Mouse (Mus musculus) kidney, adult 11 months (tissue): Measurements from ENCODE around the gene B4gat1.
A peak's percentile ranks its signal among the peaks of the same experiment; 100 is the strongest.

Experiments used
- DNase-seq: peaks from one replicate; pipeline ENCODE4 v3.0.0; 2022

The B4gat1 gene

GRCm38 (mm10) chr19:5060365-5061330 is 22.0 kb downstream of the B4gat1 start:
- no peak for DNase-seq

GRCm38 (mm10) chr19:5062041-5062440 is 23.4 kb downstream of the B4gat1 start:
- DNase-seq = no peak

DNA sequence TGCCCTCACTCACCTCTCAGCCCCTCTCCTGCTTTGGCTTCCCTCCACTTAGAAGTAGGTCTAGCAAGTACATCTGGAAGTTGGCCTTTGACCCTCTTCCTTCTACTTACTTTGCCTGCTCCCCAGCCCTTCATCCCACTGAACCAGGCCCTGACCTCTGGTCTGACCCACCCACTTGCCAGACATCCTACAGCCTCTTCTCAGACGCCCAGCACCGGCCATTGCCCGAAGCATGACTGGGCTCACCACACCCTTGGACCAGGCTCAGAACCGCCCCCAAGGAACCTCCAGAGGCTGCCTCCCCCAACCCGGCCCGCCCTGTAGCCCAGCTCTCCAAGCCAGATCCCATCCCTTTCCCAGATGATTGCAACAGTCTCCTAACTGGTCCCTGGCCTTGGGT is 23.8 kb downstream of the B4gat1 start:
- DNase-seq = no peak

- no peak for DNase-seq
Measured at GRCm38 (mm10) chr19:5065104-5065503, 26.5 kb downstream of the B4gat1 start.

- DNase-seq = no peak
Measured at GRCm38 (mm10) chr19:5067040-5067799, 28.6 kb downstream of the B4gat1 start.

DNA sequence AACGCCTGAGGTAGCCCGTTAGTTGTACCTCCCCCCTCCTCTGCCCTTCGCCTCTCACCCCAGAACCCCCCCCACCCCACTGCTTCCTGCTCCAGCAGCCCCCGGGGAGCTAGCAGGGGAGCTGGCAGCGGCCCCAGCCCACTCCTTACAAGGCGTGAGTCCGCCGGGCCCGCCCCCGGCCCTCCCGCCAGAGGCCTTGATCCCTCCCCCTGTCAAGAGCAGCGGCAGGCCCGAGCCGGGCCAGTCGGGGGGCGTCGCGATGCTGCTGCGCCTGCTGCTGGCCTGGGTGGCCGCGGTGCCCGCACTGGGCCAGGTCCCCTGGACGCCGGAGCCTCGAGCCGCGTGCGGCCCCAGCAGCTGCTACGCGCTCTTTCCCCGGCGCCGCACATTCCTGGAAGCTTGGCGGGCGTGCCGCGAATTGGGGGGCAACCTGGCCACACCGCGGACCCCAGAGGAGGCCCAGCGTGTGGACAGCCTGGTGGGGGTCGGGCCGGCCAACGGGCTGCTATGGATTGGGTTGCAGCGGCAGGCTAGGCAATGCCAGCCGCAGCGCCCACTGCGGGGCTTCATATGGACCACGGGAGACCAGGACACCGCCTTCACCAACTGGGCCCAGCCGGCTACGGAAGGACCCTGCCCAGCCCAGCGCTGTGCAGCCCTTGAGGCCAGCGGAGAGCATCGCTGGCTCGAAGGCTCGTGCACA is 29.4 kb downstream of the B4gat1 start, which contains the start of gene Cd248:
Gene Cd248, plus strand, starts transcription at position 212 of the 703 bp plus-strand sequence.
- DNase-seq = peak; percentile 45

DNA sequence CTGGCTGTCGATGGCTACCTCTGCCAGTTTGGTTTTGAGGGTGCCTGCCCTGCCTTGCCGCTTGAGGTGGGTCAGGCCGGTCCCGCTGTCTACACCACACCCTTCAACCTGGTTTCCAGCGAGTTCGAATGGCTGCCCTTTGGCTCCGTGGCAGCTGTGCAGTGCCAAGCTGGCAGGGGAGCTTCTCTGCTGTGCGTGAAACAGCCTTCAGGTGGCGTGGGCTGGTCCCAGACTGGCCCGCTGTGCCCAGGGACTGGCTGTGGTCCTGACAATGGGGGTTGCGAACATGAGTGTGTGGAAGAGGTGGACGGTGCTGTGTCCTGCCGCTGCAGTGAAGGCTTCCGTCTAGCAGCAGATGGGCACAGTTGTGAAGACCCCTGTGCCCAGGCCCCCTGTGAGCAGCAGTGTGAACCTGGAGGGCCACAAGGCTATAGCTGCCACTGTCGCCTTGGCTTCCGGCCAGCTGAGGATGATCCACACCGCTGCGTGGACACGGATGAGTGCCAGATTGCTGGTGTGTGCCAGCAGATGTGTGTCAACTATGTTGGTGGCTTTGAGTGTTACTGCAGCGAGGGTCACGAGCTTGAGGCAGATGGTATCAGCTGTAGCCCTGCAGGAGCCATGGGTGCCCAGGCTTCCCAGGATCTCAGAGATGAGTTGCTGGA is 30.1 kb downstream of the B4gat1 start:
- DNase-seq = no peak

- DNase-seq = no peak
Measured at GRCm38 (mm10) chr19:5069486-5069885, 30.9 kb downstream of the B4gat1 start.

DNA sequence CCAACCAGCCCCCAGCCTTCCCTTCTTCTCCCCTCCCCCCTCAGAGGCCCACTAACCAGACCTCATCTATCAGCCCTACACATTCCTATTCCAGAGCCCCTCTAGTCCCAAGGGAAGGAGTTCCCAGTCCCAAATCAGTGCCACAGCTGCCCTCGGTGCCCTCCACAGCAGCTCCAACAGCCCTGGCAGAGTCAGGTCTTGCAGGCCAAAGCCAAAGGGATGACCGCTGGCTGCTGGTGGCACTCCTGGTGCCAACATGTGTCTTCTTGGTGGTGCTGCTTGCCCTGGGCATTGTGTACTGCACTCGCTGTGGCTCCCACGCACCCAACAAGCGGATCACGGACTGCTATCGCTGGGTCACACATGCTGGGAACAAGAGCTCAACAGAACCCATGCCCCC is 31.4 kb downstream of the B4gat1 start:
- no peak for DNase-seq

DNA sequence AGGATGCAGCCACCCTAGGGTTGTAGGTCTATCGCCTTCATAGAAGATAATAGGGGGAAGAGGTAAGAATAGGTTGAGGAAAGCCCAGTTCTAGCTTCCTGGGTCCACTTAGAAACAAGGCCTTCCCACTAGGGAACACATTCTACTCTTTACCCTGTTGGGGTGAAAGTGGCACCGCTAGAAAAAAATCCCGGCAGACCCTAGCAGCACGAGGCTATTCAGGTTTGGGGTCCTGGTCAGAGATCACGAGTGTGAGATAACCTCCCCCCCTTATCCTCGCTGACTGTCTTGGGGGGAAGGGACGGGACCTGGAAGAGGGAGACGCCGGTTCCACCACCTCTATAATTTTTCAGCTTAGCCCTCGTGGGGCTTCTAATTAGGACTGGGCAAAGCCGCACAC is 32.5 kb downstream of the B4gat1 start:
- DNase-seq = no peak

DNA sequence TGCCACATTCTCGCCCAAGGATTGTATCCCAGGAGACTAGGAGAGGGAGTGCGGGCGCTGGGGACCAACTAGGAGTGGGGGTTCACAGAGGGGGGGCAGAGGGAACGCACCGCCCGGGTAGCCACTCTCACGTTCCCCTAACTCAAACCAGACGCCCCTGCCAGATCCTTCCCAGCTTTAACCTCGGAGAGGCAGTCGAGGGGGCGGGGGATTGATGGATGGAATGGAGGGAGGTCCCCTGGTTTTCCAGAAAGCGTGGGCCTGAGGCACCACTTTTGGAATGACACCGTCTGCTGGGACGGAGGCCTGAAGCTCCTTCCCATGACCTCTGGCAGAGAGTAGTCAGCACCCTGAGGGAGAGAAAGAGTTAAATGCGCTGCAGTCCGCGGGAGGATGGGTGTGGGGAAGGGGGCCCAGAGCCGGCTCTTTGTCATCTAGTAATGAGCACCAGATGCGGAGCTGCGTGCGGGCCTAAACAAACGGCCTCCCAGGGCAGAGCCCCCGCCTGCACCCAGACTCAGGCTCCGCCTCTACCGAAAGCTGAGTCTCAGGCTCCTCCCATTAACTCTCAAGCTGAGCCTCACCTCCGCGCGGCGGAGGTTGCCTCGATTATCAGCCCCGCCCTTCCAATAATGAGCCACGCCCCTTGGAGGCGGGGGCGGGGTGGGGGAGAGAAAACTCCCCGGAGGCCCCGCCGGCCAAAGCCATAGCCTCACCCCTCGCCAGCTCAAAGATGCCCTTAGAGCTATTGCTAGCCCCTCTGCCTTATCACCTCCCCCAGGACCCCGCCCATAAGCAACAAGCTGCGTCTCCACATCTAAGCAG is 33.1 kb downstream of the B4gat1 start:
- DNase-seq = peak; percentile 82

- no peak for DNase-seq
Measured at GRCm38 (mm10) chr19:5072389-5073019, 33.9 kb downstream of the B4gat1 start.

DNA sequence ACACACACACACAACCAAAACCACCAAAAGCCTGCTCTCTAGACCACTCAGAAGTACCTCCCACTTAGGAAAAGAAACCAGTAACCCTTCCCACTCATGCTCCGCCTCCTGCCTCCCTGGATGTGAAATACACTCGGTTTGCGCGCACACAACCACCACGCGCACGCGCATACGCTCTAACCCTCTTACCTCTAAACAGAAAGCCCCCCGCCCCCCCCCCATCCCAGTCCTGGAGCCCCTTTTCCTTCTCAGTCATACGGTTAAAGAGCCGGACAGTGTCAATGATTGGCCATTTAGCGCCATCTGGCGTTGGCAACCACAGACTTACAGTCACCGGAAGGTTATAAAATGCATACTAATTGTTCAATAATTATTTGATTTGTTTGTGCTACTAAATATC is 34.4 kb downstream of the B4gat1 start:
- no peak for DNase-seq

DNA sequence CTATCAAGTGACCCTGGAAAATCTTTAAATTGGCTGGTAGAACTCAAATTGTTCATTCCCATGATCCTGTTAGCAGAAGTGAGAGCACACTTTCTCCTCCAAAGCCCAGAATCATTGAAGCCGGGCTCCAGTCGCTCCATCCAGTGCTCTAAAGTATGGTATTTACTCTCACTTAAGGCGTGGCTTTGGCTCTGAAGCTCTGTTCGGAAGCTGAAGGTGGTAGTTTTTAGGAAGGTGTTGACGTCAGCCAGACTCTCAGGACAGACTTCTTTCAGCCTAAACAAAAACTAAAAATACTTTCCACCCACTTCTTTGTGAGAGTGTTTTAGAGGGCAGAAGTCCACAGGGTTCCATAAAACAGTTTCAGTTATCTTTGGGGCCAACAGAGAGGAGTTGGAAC is 34.9 kb downstream of the B4gat1 start:
- DNase-seq = no peak

- DNase-seq = no peak
Measured at GRCm38 (mm10) chr19:5079279-5079678, 40.7 kb downstream of the B4gat1 start.

- no peak for DNase-seq
Measured at GRCm38 (mm10) chr19:5082005-5082404, 43.4 kb downstream of the B4gat1 start.

DNA sequence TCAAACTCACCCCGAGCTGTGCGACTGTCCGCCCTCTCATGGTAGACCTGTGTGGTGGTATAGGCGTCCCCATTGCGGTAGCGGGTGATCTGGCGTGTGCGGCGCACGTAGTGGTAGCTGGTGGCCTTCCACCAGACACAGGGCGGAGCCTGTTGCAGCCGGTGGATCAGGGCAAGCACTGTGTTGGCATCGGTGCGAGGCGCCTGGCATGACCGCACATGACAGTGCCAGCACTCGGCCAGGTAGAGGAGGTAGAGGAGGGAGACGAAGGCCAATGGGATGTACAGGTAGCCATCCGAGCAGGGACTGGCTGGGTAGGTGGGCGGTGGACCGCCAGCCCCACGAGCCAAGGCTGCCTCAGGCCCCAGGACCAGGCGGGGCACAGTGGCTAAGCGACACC is 44.0 kb downstream of the B4gat1 start:
- no peak for DNase-seq

GRCm38 (mm10) chr19:5083961-5084833 is 45.6 kb downstream of the B4gat1 start:
- DNase-seq = no peak

GRCm38 (mm10) chr19:5084834-5085144 is 46.2 kb downstream of the B4gat1 start:
- no peak for DNase-seq

- peak; percentile 67 for DNase-seq
Measured at GRCm38 (mm10) chr19:5085145-5085863, 46.7 kb downstream of the B4gat1 start, which contains the start of gene Tmem151a. Gene Tmem151a, minus strand, starts transcription at chr19:5085531.
